Mouse (Mus musculus): ENCODE measurements at regions not wholly inside any gene's neighbourhood (a gene's known extent, or its start where the extent isn't known, plus 50 kb on each side); places are given as distances from the start of the nearest gene placed in this dataset.

GRCm38 (mm10) chr17:10128591-10128990, 191.1 kb downstream of the Qk start:
- TF ChIP-seq CTCF (IDR thresholded peaks at IDR 0.05; ENCODE audit: low read depth, low read length) = no peak
- TF ChIP-seq POLR2A (IDR thresholded peaks at IDR 0.05; ENCODE audit: insufficient read depth, low read length) = no peak

Data from ES-Bruce4 (cell line).